Mouse (Mus musculus): ENCODE measurements around the gene Stard3. TPM values are rescaled to one million over a fixed set of nuclear protein-coding genes. Genes with fewer than 3 reads are reported as not detected.
A peak's percentile ranks its signal among the peaks of the same experiment; 100 is the strongest.

Gene Stard3
- total RNA-seq, 2 experiments from 2014 or later: 21.5 to 26.8 TPM

GRCm38 (mm10) chr11:98345253-98345652 is 12.9 kb upstream of the Stard3 start:
- peak; percentile 79 to 86 for DNase-seq
- intact Hi-C loops (cut with DNase I): loop anchor here (2.0 kb wide), 2 partner anchors 80 to 94 kb away; partner anchors contain the start of gene Mien1

- no peak for DNase-seq
- intact Hi-C loops (cut with DNase I): no loop called here
These were observed 12.0 kb upstream of the Stard3 start for GRCm38 (mm10) chr11:98346168-98346567.

GRCm38 (mm10) chr11:98347385-98348082 is 10.6 kb upstream of the Stard3 start:
- intact Hi-C loops (cut with DNase I): no loop called here
- DNase-seq: no peak

GRCm38 (mm10) chr11:98348083-98348961 is 9.8 kb upstream of the Stard3 start, which contains the start of gene Ppp1r1b:
Gene Ppp1r1b (plus strand): TSS chr11:98348404.
- peak; percentile 41 to 51 for DNase-seq
- intact Hi-C loops (cut with DNase I): no loop called here

GRCm38 (mm10) chr11:98349308-98349707 is 8.9 kb upstream of the Stard3 start:
- DNase-seq: no peak
- intact Hi-C loops (cut with DNase I): no loop called here

GRCm38 (mm10) chr11:98352272-98352990 is 5.7 kb upstream of the Stard3 start:
- no peak for DNase-seq

GRCm38 (mm10) chr11:98353651-98354211 is 4.4 kb upstream of the Stard3 start:
- DNase-seq: no peak
- intact Hi-C loops (cut with DNase I): no loop called here

More at GRCm38 (mm10) chr11:98352272-98352990, 5.7 kb upstream of the Stard3 start:
- intact Hi-C loops (cut with DNase I): no loop called here

GRCm38 (mm10) chr11:98354445-98354844 is 3.7 kb upstream of the Stard3 start:
- intact Hi-C loops (cut with DNase I): no loop called here
- DNase-seq: no peak

GRCm38 (mm10) chr11:98355732-98356299 is 2.4 kb upstream of the Stard3 start:
- intact Hi-C loops (cut with DNase I): no loop called here

GRCm38 (mm10) chr11:98356625-98357394 is 1.4 kb upstream of the Stard3 start:
- intact Hi-C loops (cut with DNase I): no loop called here
- DNase-seq: no peak

More at GRCm38 (mm10) chr11:98355732-98356299, 2.4 kb upstream of the Stard3 start:
- DNase-seq: peak in 1 of 2 experiments; percentile 56

- DNase-seq: no peak
These were observed 590 bp upstream of the Stard3 start for GRCm38 (mm10) chr11:98357396-98358160.

GRCm38 (mm10) chr11:98360866-98361521 is 2.8 kb downstream of the Stard3 start:
- DNase-seq: no peak
- intact Hi-C loops (cut with DNase I): no loop called here

More at GRCm38 (mm10) chr11:98357396-98358160, 590 bp upstream of the Stard3 start:
- intact Hi-C loops (cut with DNase I): no loop called here

GRCm38 (mm10) chr11:98363817-98364216 is 5.6 kb downstream of the Stard3 start:
- intact Hi-C loops (cut with DNase I): no loop called here
- DNase-seq: no peak

GRCm38 (mm10) chr11:98364410-98364809 is 6.2 kb downstream of the Stard3 start:
- no peak for DNase-seq
- intact Hi-C loops (cut with DNase I): no loop called here

- no peak for DNase-seq
- intact Hi-C loops (cut with DNase I): no loop called here
These were observed 8.1 kb downstream of the Stard3 start for GRCm38 (mm10) chr11:98366290-98366689.

GRCm38 (mm10) chr11:98367171-98367862 is 9.1 kb downstream of the Stard3 start:
- no peak for DNase-seq
- intact Hi-C loops (cut with DNase I): no loop called here

- intact Hi-C loops (cut with DNase I): no loop called here
- no peak for DNase-seq
These were observed 9.7 kb downstream of the Stard3 start for GRCm38 (mm10) chr11:98367863-98368186.

GRCm38 (mm10) chr11:98369337-98369736 is 11.2 kb downstream of the Stard3 start:
- DNase-seq: no peak
- intact Hi-C loops (cut with DNase I): no loop called here
